Mouse (Mus musculus) bone marrow macrophage, adult 2 months (primary cell): ENCODE measurements around the gene H2-T3.
"Not testable (repeated sequence)": the region's sequence is repeated elsewhere in the genome, so short reads cannot be mapped to it uniquely, and the experiment has no call there.

Source experiments
- CTCF ChIP-seq: IDR thresholded peaks from 2 replicates; pipeline ENCODE4 v1.5.1; 2012; ENCODE audit warnings: low read depth, mild to moderate bottlenecking, low read length, moderate library complexity
- POLR2A ChIP-seq: IDR thresholded peaks from 2 replicates; pipeline ENCODE4 v1.6.1; 2012; ENCODE audit warnings: mild to moderate bottlenecking, low read depth, low read length, borderline replicate concordance

DNA sequence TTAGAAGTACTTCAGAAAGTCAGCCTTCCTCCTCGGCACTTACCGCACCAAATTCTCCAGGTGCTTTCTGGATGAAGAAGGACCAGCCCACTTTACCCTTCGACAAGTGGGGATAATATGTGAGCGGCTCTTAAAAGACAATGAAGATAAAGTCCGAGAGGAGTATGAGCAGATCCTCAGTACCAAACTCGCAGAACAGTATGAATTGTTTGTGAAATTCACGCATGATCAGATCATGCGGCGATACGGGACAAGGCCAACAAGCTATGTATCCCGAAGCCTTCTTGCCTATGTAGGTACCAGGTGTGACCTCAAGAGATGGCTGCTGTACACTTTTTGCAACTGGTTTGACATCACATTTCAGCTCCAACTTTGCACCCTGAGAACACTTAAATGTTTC lies 31.8 kb downstream of the H2-T3 start:
- TF ChIP-seq CTCF, POLR2A: not testable (repeated sequence)
